Mouse (Mus musculus) C2C12 (cell line): ENCODE data around the gene Smad5. TPM values are rescaled to one million over a fixed set of nuclear protein-coding genes. Genes with fewer than 3 reads are reported as not detected.

Experiments used
- H3K27me3 ChIP-seq: one replicate; pipeline ENCODE4 v1.6.1; 2011; ENCODE audit not compliant: control insufficient read depth, insufficient read depth, insufficient read length
- H3K36me3 ChIP-seq: one replicate; pipeline ENCODE4 v1.6.1; 2011; ENCODE audit not compliant: control insufficient read depth, insufficient read depth
- H3K4me3 ChIP-seq: one replicate; pipeline ENCODE4 v1.5.1; 2011; ENCODE audit warnings: mild to moderate bottlenecking, control low read depth; ENCODE audit not compliant: poor library complexity, insufficient read depth, severe bottlenecking
- H3K79me2 ChIP-seq: one replicate; pipeline ENCODE4 v1.6.1; 2011; ENCODE audit not compliant: control insufficient read depth, insufficient read depth
- H3K79me3 ChIP-seq: one replicate; pipeline ENCODE4 v1.6.1; 2011; ENCODE audit warnings: low read depth, control low read depth
- H3ac ChIP-seq: one replicate; pipeline ENCODE3; 2011; ENCODE audit warnings: low read depth; ENCODE audit not compliant: control insufficient read depth, insufficient read length
- CEBPB ChIP-seq: IDR thresholded peaks from one replicate; pipeline ENCODE4 v1.6.1; 2011; ENCODE audit warnings: low read depth, mild to moderate bottlenecking, control low read depth, moderate library complexity
- CTCF ChIP-seq: IDR thresholded peaks from one replicate; pipeline ENCODE4 v1.5.1; 2011; ENCODE audit not compliant: control insufficient read depth, insufficient read depth, insufficient read length
- FOSL1 ChIP-seq: IDR thresholded peaks from one replicate; pipeline ENCODE4 v1.8.0; 2011; ENCODE audit warnings: mild to moderate bottlenecking, low read length; ENCODE audit not compliant: poor library complexity, insufficient read depth, severe bottlenecking
- MAX ChIP-seq: IDR thresholded peaks from one replicate; pipeline ENCODE4 v1.6.1; 2011; ENCODE audit warnings: mild to moderate bottlenecking, control low read depth
- MYOD1 ChIP-seq: IDR thresholded peaks from one replicate; pipeline ENCODE4 v1.6.1; 2011; ENCODE audit warnings: low read depth; ENCODE audit not compliant: control insufficient read depth, insufficient read length
- MYOG ChIP-seq: IDR thresholded peaks from one replicate; pipeline ENCODE4 v1.6.1; 2011; ENCODE audit not compliant: control insufficient read depth, insufficient read length; ENCODE audit errors: extremely low read depth
- USF1 ChIP-seq: IDR thresholded peaks from one replicate; pipeline ENCODE4 v1.6.1; 2011; ENCODE audit warnings: low read depth, mild to moderate bottlenecking, control low read depth, moderate library complexity
- polyA plus RNA-seq: library from polyadenylated mRNA; unstranded; fragments of >200 nt; fragmentation: generic; extraction: Trizol; gene quantifications from one replicate; pipeline ENCODE4 v1.2.1, GENCODE M21; 2012; ENCODE audit warnings: missing spikeins

Smad5 gene
- polyA plus RNA-seq, 1 experiment, result 12.4 TPM

GRCm38 (mm10) chr13:56742325-56742901 lies 39.6 kb downstream of the Smad5 start:
- Histone ChIP-seq H3K27me3 (no peaks in the 10 kb centered on the region), H3K79me2 (no peaks in the 10 kb centered on the region), H3K36me3 (peaks cover 28% of the 10 kb centered on the region), H3K79me3 (no peaks in the 10 kb centered on the region), H3ac (no peak overlapping the region), H3K4me3 (no peak overlapping the region)
- TF ChIP-seq FOSL1, result no peak

DNA sequence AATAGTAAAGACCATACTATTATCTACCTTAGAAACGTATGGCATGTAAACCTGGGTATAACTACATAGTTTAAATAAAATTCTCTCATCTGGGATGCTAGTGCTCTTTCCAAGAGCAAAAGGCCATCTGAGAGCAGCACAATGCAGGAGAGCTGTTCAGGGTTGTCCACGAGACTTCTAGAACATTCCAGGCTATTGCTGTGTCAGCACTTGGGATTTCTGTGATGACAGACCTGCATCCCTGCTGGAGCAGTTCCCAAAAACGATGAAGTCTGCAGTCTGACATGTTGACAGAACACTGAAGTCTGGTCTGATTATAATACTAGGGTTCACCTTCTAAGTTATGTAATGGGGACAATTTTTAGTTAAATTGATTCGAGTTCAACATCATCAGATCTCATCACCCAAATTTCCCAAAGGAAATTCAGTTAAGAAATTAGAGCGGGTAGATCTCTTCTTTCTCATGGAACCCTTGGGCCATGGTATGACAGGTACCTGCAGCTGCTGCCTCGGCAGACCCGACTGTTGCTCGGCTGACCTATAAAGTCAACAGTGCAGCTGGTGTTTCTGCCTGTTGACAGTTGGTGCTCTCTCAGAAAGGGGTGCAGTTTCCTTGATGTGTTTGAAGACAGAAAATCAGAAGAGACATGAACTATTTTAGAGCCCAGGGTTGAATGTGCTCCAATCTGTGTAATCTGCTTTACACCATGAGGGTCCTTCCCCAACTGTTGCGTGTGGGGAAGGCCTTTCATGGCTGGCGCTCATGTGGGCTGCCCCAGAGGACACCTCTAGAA lies 44.1 kb downstream of the Smad5 start:
- H3K79me2 ChIP-seq, result no peaks in the 10 kb centered on the region
- H3K27me3 ChIP-seq, result no peaks in the 10 kb centered on the region
- H3K36me3 ChIP-seq, result no peaks in the 10 kb centered on the region
- H3K79me3 ChIP-seq, result no peaks in the 10 kb centered on the region
- TF ChIP-seq MAX, result no peak
- TF ChIP-seq USF1, result no peak
- TF ChIP-seq MYOG, result no peak
- no peak for TF ChIP-seq CTCF
- TF ChIP-seq CEBPB, result no peak
- no peak for TF ChIP-seq FOSL1
- no peak overlapping the region for H3ac ChIP-seq
- no peak overlapping the region for H3K4me3 ChIP-seq

GRCm38 (mm10) chr13:56747554-56747953 lies 44.7 kb downstream of the Smad5 start:
- H3K27me3 ChIP-seq, result no peaks in the 10 kb centered on the region
- H3K36me3 ChIP-seq, result no peaks in the 10 kb centered on the region
- H3K4me3 ChIP-seq, result no peak overlapping the region
- H3ac ChIP-seq, result no peak overlapping the region
- TF ChIP-seq USF1 (no peak), FOSL1 (no peak), MAX (no peak), CEBPB (no peak), MYOD1 (no peak)
- H3K79me3 ChIP-seq, result no peaks in the 10 kb centered on the region
- H3K79me2 ChIP-seq, result no peaks in the 10 kb centered on the region

GRCm38 (mm10) chr13:56749377-56749776 lies 46.6 kb downstream of the Smad5 start:
- Histone ChIP-seq H3K79me2 (no peaks in the 10 kb centered on the region), H3K79me3 (no peaks in the 10 kb centered on the region), H3K36me3 (no peaks in the 10 kb centered on the region), H3K4me3 (no peak overlapping the region), H3K27me3 (no peaks in the 10 kb centered on the region), H3ac (no peak overlapping the region)
- TF ChIP-seq CTCF (no peak), FOSL1 (no peak), MYOG (no peak), CEBPB (no peak), USF1 (no peak), MAX (no peak), MYOD1 (no peak)

DNA sequence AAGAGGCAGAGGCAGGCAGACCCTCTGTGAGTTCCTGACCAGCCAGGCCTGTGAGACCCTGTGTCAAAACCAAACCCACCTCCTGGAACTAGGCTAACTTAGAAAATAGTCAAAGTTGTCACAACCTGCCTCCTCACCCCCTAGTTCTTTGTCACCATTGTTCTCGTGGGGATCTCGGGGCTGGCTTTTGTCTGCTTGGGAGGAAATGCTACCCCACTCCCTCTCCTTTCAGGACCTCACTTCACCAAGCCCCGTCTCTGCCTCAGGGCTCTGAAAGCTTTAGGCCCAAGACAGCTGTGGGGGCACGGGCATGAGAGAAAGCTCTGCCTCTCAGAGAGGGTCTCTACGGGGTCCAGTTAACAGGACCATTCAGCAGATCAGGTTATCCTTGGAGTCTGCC lies 49.0 kb downstream of the Smad5 start:
- TF ChIP-seq CTCF (no peak), MAX (no peak), FOSL1 (no peak), MYOD1 (no peak), CEBPB (no peak), USF1 (no peak), MYOG (no peak)
- H3K36me3 ChIP-seq, result no peaks in the 10 kb centered on the region

GRCm38 (mm10) chr13:56752474-56753191 lies 49.8 kb downstream of the Smad5 start:
- Histone ChIP-seq H3K79me3 (no peaks in the 10 kb centered on the region), H3K27me3 (no peaks in the 10 kb centered on the region), H3K79me2 (no peaks in the 10 kb centered on the region), H3ac (no peak overlapping the region), H3K4me3 (no peak overlapping the region), H3K36me3 (no peaks in the 10 kb centered on the region)
- TF ChIP-seq USF1, result no peak
- no peak for TF ChIP-seq MYOG
- no peak for TF ChIP-seq MYOD1
- TF ChIP-seq CTCF, result no peak
- TF ChIP-seq MAX, result no peak
- no peak for TF ChIP-seq CEBPB
- no peak for TF ChIP-seq FOSL1

More for the DNA sequence above, 49.0 kb downstream of the Smad5 start:
- no peaks in the 10 kb centered on the region for H3K27me3 ChIP-seq
- H3K79me3 ChIP-seq, result no peaks in the 10 kb centered on the region
- no peak overlapping the region for H3K4me3 ChIP-seq
- no peak overlapping the region for H3ac ChIP-seq
- no peaks in the 10 kb centered on the region for H3K79me2 ChIP-seq
